Mouse (Mus musculus) gastrocnemius, postnatal 4 days (tissue): ENCODE data around the gene Pds5b. TPM values are rescaled to one million over a fixed set of nuclear protein-coding genes. Genes with fewer than 3 reads are reported as not detected.
"Not testable (repeated sequence)": the region's sequence is repeated elsewhere in the genome, so short reads cannot be mapped to it uniquely, and the experiment has no call there.

Experiments
- DNase-seq, 2 experiments: peaks; one replicate each; pipeline ENCODE4 v3.0.0; 2021 to 2022; ENCODE audit warnings: low spot score in 2 of 2, mixed read lengths in 2 of 2
- long read RNA-seq, 2 experiments: library from polyadenylated mRNA; stranded (forward); transcript quantifications; one replicate each; pipeline ENCODE4 v2.0.0; 2021
- total RNA-seq, 2 experiments: library from RNA; stranded (reverse); gene quantifications; 2 replicates each; pipeline ENCODE4 v1.2.3; 2021

The Pds5b gene
- 10 to 100 TPM; 39.9 to 44.8 TPM for total RNA-seq
- long read RNA-seq, experiment 1, full-length matches to known transcripts, result 11 of 24 reads
- long read RNA-seq, experiment 1, partial matches to known transcripts, result 8 of 24 reads
- long read RNA-seq, experiment 1, other reads (novel, unspliced or antisense), result 5 of 24 reads
- long read RNA-seq, experiment 2, full-length matches to known transcripts, result 12 of 28 reads
- long read RNA-seq, experiment 2, partial matches to known transcripts, result 6 of 28 reads
- long read RNA-seq, experiment 2, other reads (novel, unspliced or antisense), result 10 of 28 reads

DNA sequence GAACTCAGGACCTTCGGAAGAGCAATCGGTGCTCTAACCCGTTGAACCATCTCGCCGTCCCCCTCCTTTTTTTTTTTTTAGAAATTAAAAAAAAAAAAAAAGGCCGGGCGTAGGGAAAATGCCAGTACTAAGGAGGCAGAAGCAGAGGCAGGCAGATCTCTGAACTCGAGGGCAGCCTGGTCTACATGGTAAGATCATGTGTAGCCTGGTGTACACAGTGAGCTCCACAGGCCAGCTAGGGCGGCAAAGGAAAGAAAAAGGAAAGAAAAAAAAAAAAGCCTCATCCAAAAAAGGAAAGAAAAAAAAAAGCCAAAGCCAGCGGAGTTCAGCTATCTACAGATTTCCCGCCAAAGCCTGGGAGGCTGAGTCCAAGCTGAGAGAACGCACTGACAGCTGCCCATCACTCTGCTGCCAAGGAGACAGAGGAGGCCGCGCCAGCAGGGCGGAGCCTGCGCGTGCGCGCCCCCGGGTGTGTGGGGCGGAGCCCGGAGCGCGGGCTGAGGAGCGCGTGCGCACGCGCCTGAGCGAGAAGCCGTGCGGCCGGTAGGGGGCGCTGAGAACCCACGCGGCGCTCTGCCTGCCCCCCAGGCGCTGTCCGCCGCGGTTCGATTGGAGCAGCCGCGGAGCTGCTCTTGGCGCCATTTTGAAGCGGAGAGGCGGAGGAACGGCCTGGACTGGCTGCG, at the start of gene Pds5b:
Gene Pds5b, plus strand, starts transcription at position 587 of the 683 bp plus-strand sequence.
- peak; percentile 94 to 96 for DNase-seq

DNA sequence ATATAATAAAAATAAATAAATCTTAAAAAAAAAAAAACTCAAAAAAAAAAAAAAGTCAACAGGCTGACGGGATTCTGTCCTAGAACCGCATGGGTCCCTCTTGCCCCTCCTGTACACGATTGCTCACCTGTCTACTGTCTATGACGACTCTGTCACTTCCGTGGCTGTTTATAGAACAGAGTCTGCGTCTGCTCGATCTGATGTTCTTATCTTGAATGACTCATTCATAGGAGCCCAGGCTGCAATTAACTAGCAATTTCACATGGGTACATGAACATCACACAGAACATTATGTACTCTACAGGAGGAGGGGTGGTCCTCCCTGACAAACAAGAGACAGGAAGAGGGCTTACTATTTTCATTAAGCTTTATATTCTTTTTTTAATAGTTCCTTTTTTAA, 48.0 kb upstream of the Pds5b start:
- DNase-seq, result no peak

GRCm38 (mm10) chr5:150629272-150629671, 44.3 kb upstream of the Pds5b start:
- no peak for DNase-seq

- no peak for DNase-seq
These were observed 43.8 kb upstream of the Pds5b start for GRCm38 (mm10) chr5:150629692-150630091.

DNA sequence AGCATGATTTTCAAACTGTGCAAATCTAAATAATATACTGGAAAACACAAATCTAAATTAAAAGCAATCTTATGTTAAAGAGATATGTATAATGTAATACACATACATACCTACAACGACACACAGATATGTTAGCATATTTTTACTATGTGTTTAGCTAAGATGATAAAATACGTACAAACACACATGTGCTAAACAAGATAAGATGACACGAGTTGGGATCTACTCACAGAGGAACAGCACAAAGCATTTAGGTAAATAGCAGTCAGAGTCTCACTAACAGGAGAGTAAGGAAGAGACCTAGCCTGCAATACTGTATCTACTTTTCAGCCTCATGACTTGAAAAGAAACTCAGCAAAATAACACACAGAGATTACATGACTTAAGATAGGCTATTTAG, 32.1 kb upstream of the Pds5b start:
- DNase-seq, result no peak

- not testable (repeated sequence) for DNase-seq
These were observed 30.1 kb upstream of the Pds5b start for GRCm38 (mm10) chr5:150643390-150643789.

DNA sequence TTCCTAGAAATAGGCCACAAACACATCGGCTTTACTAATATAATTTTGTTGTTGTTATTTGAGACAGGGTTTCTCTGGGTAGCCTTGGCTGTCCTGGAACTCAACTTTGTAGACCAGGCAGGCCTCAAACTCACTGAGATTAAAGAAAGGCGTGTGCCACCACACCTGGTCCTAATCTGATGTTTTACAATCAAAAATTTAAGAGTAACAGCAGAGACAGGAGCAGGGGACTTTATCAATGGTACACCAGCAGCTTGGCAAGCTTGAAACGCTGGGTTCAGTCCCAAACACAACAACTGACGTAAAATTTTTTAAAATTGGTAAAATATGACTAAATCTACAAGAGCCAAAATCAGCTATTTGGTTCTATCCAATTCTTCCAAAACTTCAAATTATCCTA, 28.6 kb upstream of the Pds5b start:
- no peak for DNase-seq

DNA sequence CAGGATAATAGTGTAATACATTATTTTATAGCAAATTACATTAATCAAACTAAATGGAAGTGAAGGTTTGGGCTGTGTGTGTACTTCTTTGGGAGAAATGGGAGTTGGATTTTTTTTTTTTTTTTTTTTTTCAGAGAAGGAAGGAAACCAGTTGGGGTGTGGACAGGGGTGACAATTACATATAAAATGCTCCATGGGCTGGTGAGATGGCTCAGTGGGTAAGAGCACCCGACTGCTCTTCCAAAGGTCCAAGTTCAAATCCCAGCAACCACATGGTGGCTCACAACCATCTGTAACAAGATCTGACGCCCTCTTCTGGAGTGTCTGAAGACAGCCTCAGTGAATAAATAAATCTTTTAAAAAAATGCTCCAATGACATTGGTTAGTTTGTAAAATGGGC, 21.0 kb upstream of the Pds5b start:
- no peak for DNase-seq

GRCm38 (mm10) chr5:150654548-150654947, 19.0 kb upstream of the Pds5b start:
- DNase-seq, result no peak

DNA sequence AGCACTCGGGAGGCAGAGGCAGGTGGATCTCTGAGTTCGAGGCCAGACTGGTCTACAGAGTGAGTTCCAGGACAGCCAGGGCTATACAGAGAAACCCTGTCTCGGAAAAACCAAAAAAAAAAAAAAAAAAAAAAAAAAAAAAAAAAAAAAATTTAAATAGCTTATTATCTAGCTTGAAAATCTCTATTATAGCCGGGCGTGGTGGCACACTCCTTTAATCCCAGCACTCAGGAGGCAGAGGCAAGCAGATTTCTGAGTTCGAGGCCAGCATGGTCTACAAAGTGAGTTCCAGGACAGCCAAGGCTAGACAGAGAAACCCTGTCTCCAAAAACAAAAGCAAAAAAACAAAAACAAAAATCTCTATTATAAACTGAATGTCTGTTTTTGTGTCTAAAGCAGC, 14.1 kb upstream of the Pds5b start:
- not testable (repeated sequence) for DNase-seq

DNA sequence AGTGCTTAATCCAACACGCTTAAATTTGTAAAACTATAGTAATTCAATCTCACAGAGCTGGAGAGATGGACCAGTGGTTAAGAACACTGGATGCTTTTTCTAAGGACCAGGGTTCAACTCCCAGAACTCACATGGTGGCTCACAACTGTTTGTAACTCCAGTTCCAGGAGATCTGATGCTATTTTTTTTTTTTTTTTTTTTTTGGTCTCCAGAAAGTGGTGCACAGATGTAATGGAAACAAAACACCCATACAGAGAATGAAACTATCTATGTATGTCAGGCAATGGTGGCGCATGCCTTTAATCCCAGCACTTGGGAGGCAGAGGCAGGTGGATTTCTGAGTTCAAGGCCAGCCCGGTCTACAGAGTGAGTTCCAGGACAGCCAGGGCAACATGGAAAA, 13.2 kb upstream of the Pds5b start:
- not testable (repeated sequence) for DNase-seq

- not testable (repeated sequence) for DNase-seq
These were observed 9.6 kb upstream of the Pds5b start for GRCm38 (mm10) chr5:150663926-150664325.

GRCm38 (mm10) chr5:150664794-150665131, 8.8 kb upstream of the Pds5b start:
- DNase-seq, result no peak

DNA sequence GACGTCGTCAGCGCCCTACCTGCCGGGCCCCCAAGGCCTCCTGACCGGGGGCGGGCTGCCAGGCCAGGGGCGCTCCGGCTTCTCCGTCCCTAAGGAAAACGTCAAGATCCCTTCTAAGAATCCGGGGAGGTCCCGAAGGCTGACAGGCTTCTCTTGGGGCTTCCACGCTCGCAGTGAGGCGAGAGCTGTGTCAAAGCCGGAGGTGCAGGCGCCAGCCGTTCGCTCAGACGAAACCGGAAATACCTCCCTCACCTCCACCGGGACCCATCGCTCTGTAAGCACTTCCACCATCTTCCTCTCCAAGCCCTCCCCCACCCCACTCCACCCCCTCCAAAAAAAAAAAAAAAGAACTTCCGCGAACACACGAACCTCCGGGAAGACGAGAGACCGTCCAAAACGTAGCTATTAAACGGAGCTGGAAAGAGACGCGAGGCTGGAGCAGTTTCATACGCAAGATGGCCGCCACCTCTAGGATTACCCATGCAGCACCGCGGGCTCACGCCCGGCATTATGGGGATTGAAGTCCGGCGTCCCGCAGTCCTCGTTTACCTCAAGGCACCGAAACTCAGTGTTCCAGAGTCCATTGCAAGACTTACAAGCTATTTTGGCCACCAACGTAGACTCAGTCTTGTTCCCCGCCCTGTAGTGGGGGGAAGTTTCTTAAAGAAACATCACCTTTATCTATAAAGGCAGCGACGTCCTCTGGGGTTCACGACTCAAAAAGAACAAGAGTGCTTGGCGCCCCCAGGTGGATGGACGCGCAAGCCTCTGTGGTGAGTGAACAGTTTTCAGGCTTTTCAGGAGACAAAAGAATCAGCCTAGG, 8.2 kb upstream of the Pds5b start:
- DNase-seq, result peak; percentile 80 to 91

DNA sequence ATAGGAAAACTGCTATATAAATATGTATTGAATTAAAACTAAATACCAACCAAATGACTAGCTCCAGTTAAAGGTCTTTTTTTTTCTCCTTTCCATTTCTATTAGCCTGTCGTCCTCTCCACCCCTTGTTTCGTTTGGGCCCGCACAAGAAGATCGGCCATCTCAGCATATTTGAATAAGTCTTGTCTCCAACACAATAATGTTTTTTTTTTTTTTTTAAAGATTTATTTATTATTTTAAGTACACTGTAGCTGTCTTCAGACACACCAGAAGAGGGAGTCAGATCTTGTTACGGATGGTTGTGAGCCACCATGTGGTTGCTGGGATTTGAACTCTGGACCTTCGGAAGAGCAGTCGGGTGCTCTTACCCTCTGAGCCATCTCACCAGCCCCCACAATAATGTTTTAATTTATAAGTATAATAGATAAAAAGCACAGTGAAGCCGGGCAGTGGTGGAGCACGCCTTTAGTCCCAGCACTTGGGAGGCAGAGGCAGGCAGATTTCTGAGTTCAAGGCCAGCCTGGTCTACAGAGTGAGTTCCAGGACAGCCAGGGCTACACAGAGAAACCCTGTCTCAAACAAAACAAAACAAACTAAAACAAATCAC, 7.3 kb upstream of the Pds5b start, which contains the start of gene N4bp2l2:
Gene N4bp2l2, minus strand, starts transcription at position 51 of the 607 bp plus-strand sequence.
- DNase-seq, result not testable (repeated sequence)

GRCm38 (mm10) chr5:150668731-150669130, 4.8 kb upstream of the Pds5b start:
- no peak for DNase-seq

- DNase-seq, result no peak
These were observed 1.2 kb upstream of the Pds5b start for GRCm38 (mm10) chr5:150672343-150672742.

DNA sequence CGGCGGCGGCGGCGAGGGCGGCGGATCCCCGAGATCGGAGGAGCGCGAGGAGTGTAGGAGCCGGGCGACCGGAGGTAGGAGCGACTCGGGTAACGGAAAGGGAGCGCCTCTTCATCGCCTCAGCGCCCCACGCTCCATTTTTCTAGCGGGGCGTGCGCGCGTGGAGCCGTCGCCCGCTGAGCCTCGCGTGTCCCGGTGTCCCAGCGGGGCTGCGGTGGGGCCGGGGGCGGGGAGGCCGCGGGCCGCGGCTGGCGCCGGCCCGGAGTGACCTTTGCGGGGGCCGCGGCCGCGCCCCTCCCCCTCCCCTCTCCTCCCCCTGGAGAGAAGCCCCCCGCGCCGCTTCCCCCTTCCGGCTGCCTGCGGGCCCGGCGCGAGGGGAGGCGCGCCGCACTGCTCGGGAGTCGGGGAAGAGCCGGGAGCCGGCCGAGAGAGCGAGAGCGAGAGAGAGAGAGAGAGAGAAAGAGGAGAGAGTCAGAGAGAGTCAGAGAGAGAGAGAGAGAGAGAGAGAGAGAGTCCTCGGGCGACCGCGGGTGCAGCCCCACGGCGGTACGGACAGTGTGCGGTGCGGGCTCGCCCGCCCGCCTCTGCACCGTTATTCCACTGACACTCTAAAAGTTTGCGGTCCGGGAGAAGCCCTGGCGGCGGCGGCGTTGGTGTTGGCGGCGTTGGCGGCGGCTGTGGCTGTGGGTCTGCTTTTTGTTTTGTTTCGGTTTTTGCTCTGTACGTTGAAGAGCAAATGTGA, 512 bp downstream of the Pds5b start:
- peak; percentile 25 to 49 for DNase-seq

- DNase-seq, result no peak
These were observed 1.3 kb downstream of the Pds5b start for GRCm38 (mm10) chr5:150674866-150675265.

DNA sequence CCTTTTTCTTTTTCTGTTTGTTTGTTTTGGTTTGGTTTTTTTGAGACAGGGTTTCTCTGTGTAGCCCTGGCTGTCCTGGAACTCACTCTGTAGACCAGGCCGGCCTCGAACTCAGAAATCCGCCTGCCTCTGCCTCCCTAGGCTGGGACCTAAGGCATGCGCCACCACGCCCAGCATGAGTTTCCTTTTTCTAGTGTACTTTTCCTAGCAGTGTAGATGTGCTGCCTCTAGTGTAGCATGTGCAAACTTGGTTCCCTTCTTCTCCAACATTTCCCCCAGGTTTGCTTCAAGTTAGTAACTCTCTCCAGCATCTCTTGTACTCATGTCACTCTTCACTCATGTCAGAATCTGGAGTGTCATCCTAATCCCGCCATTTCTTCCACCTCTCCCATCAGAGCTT, 9.3 kb downstream of the Pds5b start:
- not testable (repeated sequence) for DNase-seq

DNA sequence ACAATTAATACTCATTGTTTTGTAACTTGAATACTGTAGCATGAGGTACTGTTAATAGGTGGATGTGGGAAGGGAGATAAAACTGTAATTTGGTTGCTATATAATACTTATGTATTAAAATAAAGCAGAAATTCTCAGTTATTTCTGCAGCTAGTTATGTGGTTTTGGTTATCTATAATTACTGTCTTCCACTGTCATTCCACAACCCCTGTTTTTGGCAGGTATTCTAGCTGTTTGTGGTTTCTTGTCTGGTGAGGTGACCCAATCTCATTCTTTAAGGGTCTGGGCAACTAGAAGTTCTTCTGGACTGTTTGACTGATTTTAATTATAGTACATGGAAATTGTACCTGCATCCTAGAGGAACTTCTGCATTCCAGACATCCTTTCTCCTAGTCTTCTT, 17.1 kb downstream of the Pds5b start:
- no peak for DNase-seq
